Mouse (Mus musculus): ENCODE results near the gene Wfdc6a. TPM values are rescaled to one million over a fixed set of nuclear protein-coding genes. Genes with fewer than 3 reads are reported as not detected.

Gene Wfdc6a
- total RNA-seq, 2 experiments from 2014 or later: not detected

DNA sequence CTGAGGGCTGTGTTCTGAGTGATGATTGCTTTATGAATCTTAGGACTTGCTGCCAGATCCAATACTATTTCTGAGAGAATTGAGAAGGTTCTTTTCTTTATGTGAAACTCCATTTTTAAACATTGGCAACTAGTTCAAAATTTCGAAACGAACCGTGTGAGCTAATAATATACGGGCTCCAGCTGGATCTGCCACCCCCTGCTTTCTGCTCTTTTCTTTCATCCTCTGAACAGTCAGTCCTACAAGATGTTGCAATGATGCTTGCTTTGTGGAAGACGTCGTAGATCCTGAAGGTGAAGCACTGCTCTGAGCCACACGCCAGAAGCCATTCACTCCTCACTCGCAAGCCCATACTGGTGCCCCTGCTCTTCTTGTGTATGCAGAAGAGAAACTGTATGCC lies 26.8 kb downstream of the Wfdc6a start:
- no peak for ATAC-seq (replicated peaks; ENCODE audit: low FRiP score, poor library complexity, severe bottlenecking)

DNA sequence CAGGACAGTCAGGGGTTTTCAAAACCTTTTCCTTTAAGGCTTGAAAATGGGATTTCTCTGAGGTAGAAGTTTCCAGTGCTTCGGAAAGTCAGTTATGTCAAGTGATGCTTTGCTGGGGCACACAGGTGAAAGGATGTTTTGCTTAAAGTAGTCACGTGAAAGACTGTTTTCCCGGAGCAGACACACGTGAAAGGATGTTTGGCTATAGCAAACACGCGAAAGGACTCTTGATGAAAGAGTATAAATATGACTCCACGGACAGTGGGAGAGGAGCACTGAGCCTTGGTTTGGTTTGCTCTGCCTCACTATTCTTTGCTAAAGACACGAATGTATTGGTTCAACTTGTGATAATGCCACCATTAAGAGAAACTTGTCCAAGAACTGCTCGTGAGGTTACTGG lies 33.7 kb downstream of the Wfdc6a start:
- ATAC-seq (replicated peaks; ENCODE audit: low FRiP score, poor library complexity, severe bottlenecking): no peak

DNA sequence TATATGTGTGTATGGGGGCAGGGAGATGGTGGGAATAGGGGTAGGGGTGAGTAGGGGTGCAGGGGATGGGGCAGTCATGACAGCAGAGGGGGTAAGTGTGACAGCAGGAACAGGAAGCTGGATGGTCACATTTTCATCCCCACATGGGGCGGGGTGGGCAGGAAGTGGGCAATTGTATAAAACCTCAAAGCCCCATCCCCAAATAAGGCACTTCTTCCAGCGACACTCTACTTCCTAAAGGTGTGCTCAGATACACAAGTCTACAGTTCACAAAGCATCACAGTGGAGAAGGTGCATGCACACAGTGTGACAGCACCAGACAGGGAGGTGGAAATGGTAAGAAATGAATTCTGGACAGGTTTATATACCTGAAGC lies 34.4 kb downstream of the Wfdc6a start:
- no peak for ATAC-seq (replicated peaks; ENCODE audit: low FRiP score, poor library complexity, severe bottlenecking)

DNA sequence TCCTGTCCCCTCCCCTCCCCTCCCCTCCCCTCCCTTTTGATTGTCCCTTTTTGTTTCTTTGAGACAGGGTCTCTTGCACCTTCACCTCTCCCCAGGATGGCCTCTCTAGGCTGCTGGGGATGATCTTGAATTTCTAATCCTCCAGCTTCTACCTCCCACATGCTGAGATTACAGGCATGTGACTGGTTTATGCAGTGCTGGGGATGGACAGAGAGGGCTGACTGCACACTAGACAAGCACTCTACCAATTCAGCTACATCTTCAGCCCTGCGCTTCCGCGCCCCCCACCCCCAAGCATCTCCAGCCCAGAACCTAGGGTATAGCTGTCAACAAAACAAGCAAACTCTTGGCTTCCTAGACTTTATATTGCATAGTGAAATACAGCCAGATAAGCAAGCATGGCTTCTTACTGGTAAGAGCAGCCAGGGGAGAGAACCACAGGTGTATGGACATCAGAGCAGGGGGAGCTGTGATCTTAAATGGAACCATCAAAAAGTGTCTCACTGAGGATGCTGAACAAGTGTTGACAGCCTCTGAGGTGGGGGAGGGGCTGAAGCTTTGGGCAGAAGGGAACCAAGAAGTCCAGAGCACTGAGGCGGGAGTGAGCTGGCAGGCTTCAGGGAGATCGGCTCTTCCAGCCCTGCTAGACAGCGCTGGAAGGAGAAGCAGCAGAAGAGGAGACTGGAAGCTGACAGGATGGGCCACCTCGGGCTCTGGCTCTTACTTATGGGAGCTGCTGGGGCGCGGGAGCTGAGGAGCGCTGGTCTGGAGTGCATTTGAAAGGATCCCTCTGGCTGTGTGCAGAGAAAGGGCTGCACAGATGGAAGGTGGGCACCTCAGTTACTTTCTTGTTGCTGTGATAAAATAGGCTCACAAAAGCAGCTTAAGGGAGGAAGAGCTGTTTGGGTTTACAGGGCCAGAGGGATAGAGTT lies 35.0 kb downstream of the Wfdc6a start:
- no peak for ATAC-seq (replicated peaks; ENCODE audit: low FRiP score, poor library complexity, severe bottlenecking)

DNA sequence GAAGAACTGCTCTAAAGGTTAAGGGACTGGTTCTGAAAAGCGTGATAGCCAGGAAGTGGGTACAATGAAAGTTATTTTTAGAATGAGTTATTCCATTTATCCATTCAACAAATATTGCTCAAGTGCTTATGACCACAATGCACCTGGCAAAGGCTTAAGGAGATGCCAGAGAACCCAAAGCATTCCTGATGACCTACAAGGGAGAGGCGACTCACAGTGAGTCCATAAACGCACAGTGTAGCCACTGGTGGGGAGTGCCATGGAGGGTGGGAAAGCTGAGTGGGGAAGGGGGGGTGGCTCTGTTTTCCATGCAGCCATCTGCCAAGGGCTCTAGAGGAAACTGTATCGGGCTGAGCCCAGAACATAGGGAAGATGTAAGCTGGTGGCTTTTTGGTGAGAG lies 35.9 kb downstream of the Wfdc6a start:
- no peak for ATAC-seq (replicated peaks; ENCODE audit: low FRiP score, poor library complexity, severe bottlenecking)

DNA sequence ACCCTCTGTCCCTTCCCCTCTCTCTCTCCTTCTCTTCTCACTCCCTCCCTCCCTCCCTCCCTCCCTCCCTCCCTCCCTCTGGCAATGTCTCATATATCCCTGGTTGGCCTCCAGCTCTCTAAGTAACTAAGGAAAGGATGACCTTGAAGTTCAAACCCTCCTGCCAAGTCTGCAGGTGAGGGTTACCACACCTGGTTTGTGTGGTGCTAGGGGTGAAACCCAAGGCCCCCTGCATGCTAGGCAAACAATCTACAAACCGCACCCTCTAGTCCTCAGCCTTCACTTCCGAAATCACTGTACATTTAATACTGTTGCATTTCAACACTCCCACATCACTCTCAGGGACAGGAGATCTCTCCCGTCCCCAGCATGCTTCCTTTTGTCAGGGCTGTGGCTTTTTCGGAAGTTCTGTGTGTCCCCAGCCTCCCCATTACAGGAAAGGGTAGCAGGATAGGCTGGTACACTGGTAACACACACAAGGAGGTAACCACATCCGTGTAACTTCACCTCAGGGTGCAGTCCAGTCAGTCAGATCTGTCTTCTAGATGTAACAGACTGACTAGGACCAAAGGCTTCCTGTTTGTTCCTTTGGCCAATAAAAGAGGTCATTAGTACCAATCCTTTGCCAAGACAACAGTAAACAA lies 40.7 kb downstream of the Wfdc6a start:
- no peak for ATAC-seq (replicated peaks; ENCODE audit: low FRiP score, poor library complexity, severe bottlenecking)

DNA sequence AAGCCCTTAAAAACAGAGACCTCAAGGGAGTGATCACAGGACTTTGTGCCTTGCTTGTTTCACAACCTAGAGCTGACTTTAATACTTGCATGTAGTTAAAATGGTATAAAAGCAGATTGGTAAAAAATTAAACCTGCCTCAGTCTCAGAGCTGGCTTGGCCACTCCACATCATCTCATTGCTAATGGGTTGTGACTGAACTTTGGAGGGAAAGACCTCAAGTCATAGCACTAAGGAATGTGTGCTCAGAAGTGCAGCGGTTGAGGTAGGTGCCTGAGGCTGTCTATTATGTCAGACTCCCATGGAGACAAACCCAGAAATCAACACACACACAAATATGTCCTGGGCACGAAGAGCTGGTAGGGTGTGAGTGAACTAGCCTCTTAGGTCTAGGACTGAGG lies 41.5 kb downstream of the Wfdc6a start:
- ATAC-seq (replicated peaks; ENCODE audit: low FRiP score, poor library complexity, severe bottlenecking): no peak

DNA sequence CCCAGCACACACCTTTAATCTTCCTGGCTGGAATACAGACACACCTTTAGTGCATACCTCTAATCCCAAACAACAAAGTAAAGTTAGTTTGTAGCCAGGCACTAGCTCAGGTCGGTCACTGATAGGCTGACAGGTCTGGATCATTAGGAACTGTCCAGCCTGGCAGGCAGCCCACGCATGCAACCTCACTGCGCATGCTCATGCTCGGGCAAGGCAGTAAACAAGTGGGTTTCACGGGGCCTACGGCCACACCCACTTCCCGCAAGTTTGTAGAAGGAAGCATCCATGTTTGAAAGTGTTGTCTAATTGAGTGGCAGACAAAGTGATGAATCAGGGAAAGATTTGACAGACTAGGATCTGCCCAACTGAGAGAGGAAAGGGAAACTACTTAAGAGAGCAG lies 42.6 kb downstream of the Wfdc6a start:
- ATAC-seq (replicated peaks; ENCODE audit: low FRiP score, poor library complexity, severe bottlenecking): no peak

DNA sequence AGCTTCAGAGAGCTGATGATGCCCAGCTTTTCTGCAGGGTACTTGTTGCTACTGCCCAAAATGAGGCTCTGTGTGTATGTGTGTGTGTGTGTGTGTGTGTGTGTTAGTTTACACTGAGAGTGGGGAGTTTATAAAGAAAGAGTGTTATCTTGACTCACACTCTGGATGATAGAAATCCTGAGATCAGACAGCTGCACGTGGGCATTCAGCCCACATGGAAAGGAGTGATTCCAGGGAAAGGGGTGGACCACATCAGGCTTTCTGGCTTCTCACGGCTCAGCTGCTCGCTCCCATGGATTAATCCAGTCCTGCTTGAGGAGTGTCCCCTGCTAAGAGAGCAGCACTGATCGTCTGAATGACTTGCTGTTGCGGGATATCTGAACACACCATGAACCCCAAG lies 43.1 kb downstream of the Wfdc6a start:
- no peak for ATAC-seq (replicated peaks; ENCODE audit: low FRiP score, poor library complexity, severe bottlenecking)

DNA sequence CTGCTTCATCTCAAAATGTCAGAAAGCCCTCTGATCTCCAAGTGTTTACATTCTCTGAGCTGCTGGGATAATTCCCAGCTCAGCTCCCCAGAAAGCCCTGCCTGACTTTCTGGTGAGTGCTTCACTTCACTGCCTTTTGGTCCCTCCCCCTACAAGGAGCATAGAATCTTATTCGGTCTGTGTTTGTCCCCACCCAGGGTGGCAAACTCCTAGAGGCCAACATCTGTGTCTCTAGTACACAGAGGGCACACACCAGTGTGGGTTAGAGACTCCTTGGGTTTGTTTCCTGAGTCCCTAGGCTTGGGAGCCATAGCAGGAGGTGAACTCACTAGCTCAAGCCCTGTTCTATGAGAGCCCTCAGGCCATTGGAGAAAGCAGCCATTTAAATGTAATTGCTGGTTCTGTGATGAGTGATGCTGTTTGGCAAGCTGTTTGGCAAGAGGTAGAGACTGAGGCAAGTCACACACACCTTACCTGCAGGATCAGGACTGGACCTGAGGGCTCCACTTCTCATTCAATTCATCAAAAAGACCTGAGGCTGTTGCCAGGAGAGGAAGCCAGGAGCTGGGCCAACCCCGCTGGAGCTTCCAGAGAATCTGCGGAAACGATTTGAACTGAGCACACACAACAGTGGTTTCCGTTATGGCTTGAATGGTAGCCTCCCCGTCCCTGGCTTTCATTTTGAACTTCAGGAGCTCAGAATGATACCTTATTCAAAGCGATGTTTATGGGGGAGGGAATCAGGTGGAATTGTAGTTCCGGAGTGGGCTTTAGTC lies 44.4 kb downstream of the Wfdc6a start:
- ATAC-seq (replicated peaks; ENCODE audit: low FRiP score, poor library complexity, severe bottlenecking): no peak

DNA sequence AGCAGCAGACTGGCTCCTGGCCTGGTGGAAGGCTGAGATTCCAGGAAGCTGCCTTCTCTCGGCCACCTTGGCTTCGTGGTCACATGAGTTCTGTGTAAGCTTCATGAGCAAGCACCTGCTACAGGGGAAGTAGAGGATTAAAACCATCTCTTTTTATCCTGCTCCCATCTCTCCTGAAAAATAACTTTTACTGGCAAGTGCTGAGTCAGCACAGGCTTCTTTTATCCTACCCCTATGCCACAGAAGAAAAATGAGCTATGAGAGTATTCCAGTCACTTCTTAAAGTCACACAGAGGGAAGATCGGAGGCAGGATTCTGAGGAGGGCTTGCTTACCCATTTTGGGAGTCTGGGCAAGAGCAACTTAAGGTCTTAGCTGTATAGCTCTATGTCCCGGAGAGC lies 48.2 kb downstream of the Wfdc6a start:
- no peak for ATAC-seq (replicated peaks; ENCODE audit: low FRiP score, poor library complexity, severe bottlenecking)

DNA sequence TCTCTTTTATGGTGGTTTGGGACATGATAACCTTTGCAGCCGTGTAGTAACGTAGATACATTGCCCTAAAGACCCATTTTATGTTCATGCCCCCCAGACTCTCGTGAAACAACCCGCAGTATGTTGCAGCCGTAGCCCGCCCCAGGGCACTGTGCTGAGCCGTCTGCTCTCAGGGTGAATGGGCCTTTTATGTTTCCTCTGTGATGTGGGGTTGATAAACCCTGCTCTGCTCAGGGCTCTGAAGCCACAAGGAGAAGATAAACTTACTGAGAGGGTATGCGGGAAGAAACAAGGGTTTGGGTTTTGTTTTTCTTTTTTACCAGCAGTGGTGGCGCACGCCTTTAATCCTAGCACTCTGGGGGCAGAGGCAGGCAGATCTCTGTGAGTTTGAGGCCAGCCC lies 50.9 kb downstream of the Wfdc6a start:
- ATAC-seq (replicated peaks; ENCODE audit: low FRiP score, poor library complexity, severe bottlenecking): no peak

DNA sequence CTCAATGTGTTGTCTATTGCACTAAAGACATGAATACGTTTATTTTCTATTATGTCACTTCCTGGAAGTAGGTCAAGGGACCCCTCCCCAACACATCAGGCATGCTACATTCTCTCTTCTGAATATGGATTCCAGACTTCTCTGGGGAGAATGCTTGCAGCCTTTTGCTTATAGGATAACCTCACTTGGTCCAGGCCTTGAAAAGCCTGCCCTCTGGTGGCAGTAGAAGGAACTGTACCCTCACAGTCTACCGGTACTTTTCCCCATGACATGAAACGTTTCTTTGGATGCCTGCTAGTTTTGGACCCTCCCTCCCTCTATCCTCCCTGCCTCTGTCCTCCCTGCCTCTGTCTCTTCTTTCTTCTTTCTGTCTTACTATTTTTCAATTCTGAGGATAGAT lies 54.1 kb downstream of the Wfdc6a start:
- ATAC-seq (replicated peaks; ENCODE audit: low FRiP score, poor library complexity, severe bottlenecking): peak; percentile 56

Other genes starting within 250 kb of the Wfdc6a start
Only the 30 nearest of the 32 such genes appear.
- 78.0 and 99.7 TPM in 2 replicates for gene Slpi, start 196.4 kb downstream of the Wfdc6a start, total RNA-seq (2015; ENCODE audit: low replicate concordance)
- gene Slpi, start 196.4 kb downstream of the Wfdc6a start, total RNA-seq (2017; ENCODE audit: low replicate concordance): 6.9 and 12.7 TPM in 2 replicates
- gene Rbpjl, start 182.3 kb downstream of the Wfdc6a start, total RNA-seq (2015; ENCODE audit: low replicate concordance): not detected in 2 replicates
- gene Rbpjl, start 182.3 kb downstream of the Wfdc6a start, total RNA-seq (2017; ENCODE audit: low replicate concordance): not detected in 2 replicates
- not detected in 2 replicates for gene Matn4, start 180.3 kb downstream of the Wfdc6a start, total RNA-seq (2015; ENCODE audit: low replicate concordance)
- not detected in 2 replicates for gene Matn4, start 180.3 kb downstream of the Wfdc6a start, total RNA-seq (2017; ENCODE audit: low replicate concordance)
- gene Sdc4, start 141.6 kb downstream of the Wfdc6a start, total RNA-seq (2015; ENCODE audit: low replicate concordance): 0.38 and 0.42 TPM in 2 replicates
- gene Sdc4, start 141.6 kb downstream of the Wfdc6a start, total RNA-seq (2017; ENCODE audit: low replicate concordance): 0.09 and 0.98 TPM in 2 replicates
- gene Sys1, start 128.5 kb downstream of the Wfdc6a start, total RNA-seq (2015; ENCODE audit: low replicate concordance): 7.1 and 9.8 TPM in 2 replicates
- gene Sys1, start 128.5 kb downstream of the Wfdc6a start, total RNA-seq (2017; ENCODE audit: low replicate concordance): 3.7 and 17.0 TPM in 2 replicates
- gene Gm20458, start 124.5 kb downstream of the Wfdc6a start, total RNA-seq (2015; ENCODE audit: low replicate concordance): not detected in 2 replicates
- gene Gm20458, start 124.5 kb downstream of the Wfdc6a start, total RNA-seq (2017; ENCODE audit: low replicate concordance): not detected in 2 replicates
- gene Trp53tg5, start 111.7 kb downstream of the Wfdc6a start, total RNA-seq (2015; ENCODE audit: low replicate concordance): not detected in 2 replicates
- not detected in 2 replicates for gene Trp53tg5, start 111.7 kb downstream of the Wfdc6a start, total RNA-seq (2017; ENCODE audit: low replicate concordance)
- gene Dbndd2, start 99.3 kb downstream of the Wfdc6a start, total RNA-seq (2015; ENCODE audit: low replicate concordance): 2.1 TPM in 1 of 2 replicates, not detected in the other
- gene Dbndd2, start 99.3 kb downstream of the Wfdc6a start, total RNA-seq (2017; ENCODE audit: low replicate concordance): 0.84 and 3.9 TPM in 2 replicates
- gene Pigt, start 87.9 kb downstream of the Wfdc6a start, total RNA-seq (2015; ENCODE audit: low replicate concordance): 13.6 and 17.1 TPM in 2 replicates
- gene Pigt, start 87.9 kb downstream of the Wfdc6a start, total RNA-seq (2017; ENCODE audit: low replicate concordance): 7.0 and 8.6 TPM in 2 replicates
- gene Wfdc2, start 23.0 kb downstream of the Wfdc6a start, total RNA-seq (2015; ENCODE audit: low replicate concordance): not detected in 2 replicates
- gene Wfdc2, start 23.0 kb downstream of the Wfdc6a start, total RNA-seq (2017; ENCODE audit: low replicate concordance): not detected in 2 replicates
- not detected in 2 replicates for gene Spint3, start 12.0 kb downstream of the Wfdc6a start, total RNA-seq (2015; ENCODE audit: low replicate concordance)
- not detected in 2 replicates for gene Spint3, start 12.0 kb downstream of the Wfdc6a start, total RNA-seq (2017; ENCODE audit: low replicate concordance)
- gene Eppin, start 8.1 kb upstream of the Wfdc6a start, total RNA-seq (2015; ENCODE audit: low replicate concordance): not detected in 2 replicates
- gene Eppin, start 8.1 kb upstream of the Wfdc6a start, total RNA-seq (2017; ENCODE audit: low replicate concordance): not detected in 2 replicates
- gene Wfdc6b, start 28.1 kb upstream of the Wfdc6a start, total RNA-seq (2015; ENCODE audit: low replicate concordance): not detected in 2 replicates
- gene Wfdc6b, start 28.1 kb upstream of the Wfdc6a start, total RNA-seq (2017; ENCODE audit: low replicate concordance): not detected in 2 replicates
- not detected in 2 replicates for gene Wfdc8, start 28.2 kb upstream of the Wfdc6a start, total RNA-seq (2015; ENCODE audit: low replicate concordance)
- not detected in 2 replicates for gene Wfdc8, start 28.2 kb upstream of the Wfdc6a start, total RNA-seq (2017; ENCODE audit: low replicate concordance)
- not detected in 2 replicates for gene Wfdc16, start 53.3 kb upstream of the Wfdc6a start, total RNA-seq (2015; ENCODE audit: low replicate concordance)
- gene Wfdc16, start 53.3 kb upstream of the Wfdc6a start, total RNA-seq (2017; ENCODE audit: low replicate concordance): not detected in 2 replicates
- gene Wfdc10, start 70.6 kb upstream of the Wfdc6a start, total RNA-seq (2015; ENCODE audit: low replicate concordance): not detected in 2 replicates
- gene Wfdc10, start 70.6 kb upstream of the Wfdc6a start, total RNA-seq (2017; ENCODE audit: low replicate concordance): not detected in 2 replicates
- not detected in 2 replicates for gene Wfdc9, start 71.1 kb upstream of the Wfdc6a start, total RNA-seq (2015; ENCODE audit: low replicate concordance)
- gene Wfdc9, start 71.1 kb upstream of the Wfdc6a start, total RNA-seq (2017; ENCODE audit: low replicate concordance): not detected in 2 replicates
- gene Wfdc11, start 88.6 kb upstream of the Wfdc6a start, total RNA-seq (2015; ENCODE audit: low replicate concordance): not detected in 2 replicates
- gene Wfdc11, start 88.6 kb upstream of the Wfdc6a start, total RNA-seq (2017; ENCODE audit: low replicate concordance): 0.77 TPM in 1 of 2 replicates, not detected in the other
- not detected in 2 replicates for gene Wfdc13, start 99.7 kb upstream of the Wfdc6a start, total RNA-seq (2015; ENCODE audit: low replicate concordance)
- not detected in 2 replicates for gene Wfdc13, start 99.7 kb upstream of the Wfdc6a start, total RNA-seq (2017; ENCODE audit: low replicate concordance)
- not detected in 2 replicates for gene Spint4, start 113.1 kb upstream of the Wfdc6a start, total RNA-seq (2015; ENCODE audit: low replicate concordance)
- not detected in 2 replicates for gene Spint4, start 113.1 kb upstream of the Wfdc6a start, total RNA-seq (2017; ENCODE audit: low replicate concordance)
- gene Spint5, start 129.9 kb upstream of the Wfdc6a start, total RNA-seq (2015; ENCODE audit: low replicate concordance): not detected in 2 replicates
- gene Spint5, start 129.9 kb upstream of the Wfdc6a start, total RNA-seq (2017; ENCODE audit: low replicate concordance): not detected in 2 replicates
- gene Wfdc3, start 160.5 kb upstream of the Wfdc6a start, total RNA-seq (2015; ENCODE audit: low replicate concordance): 16.7 and 19.9 TPM in 2 replicates
- gene Wfdc3, start 160.5 kb upstream of the Wfdc6a start, total RNA-seq (2017; ENCODE audit: low replicate concordance): 10.0 and 12.8 TPM in 2 replicates
- gene Dnttip1, start 160.5 kb upstream of the Wfdc6a start, total RNA-seq (2015; ENCODE audit: low replicate concordance): 79.2 and 130 TPM in 2 replicates
- gene Dnttip1, start 160.5 kb upstream of the Wfdc6a start, total RNA-seq (2017; ENCODE audit: low replicate concordance): 137 and 237 TPM in 2 replicates
- 268 and 318 TPM in 2 replicates for gene Ube2c, start 184.5 kb upstream of the Wfdc6a start, total RNA-seq (2015; ENCODE audit: low replicate concordance)
- gene Ube2c, start 184.5 kb upstream of the Wfdc6a start, total RNA-seq (2017; ENCODE audit: low replicate concordance): 123 and 215 TPM in 2 replicates
- gene Tnnc2, start 194.5 kb upstream of the Wfdc6a start, total RNA-seq (2015; ENCODE audit: low replicate concordance): not detected in 2 replicates
- not detected in 2 replicates for gene Tnnc2, start 194.5 kb upstream of the Wfdc6a start, total RNA-seq (2017; ENCODE audit: low replicate concordance)
- 2.1 and 2.9 TPM in 2 replicates for gene Snx21, start 200.4 kb upstream of the Wfdc6a start, total RNA-seq (2015; ENCODE audit: low replicate concordance)
- 0.43 and 0.98 TPM in 2 replicates for gene Snx21, start 200.4 kb upstream of the Wfdc6a start, total RNA-seq (2017; ENCODE audit: low replicate concordance)
- gene Acot8, start 219.4 kb upstream of the Wfdc6a start, total RNA-seq (2015; ENCODE audit: low replicate concordance): 9.6 and 10.0 TPM in 2 replicates
- 15.8 and 20.8 TPM in 2 replicates for gene Acot8, start 219.4 kb upstream of the Wfdc6a start, total RNA-seq (2017; ENCODE audit: low replicate concordance)
- gene Zswim3, start 219.7 kb upstream of the Wfdc6a start, total RNA-seq (2015; ENCODE audit: low replicate concordance): 0.58 and 1.9 TPM in 2 replicates
- gene Zswim3, start 219.7 kb upstream of the Wfdc6a start, total RNA-seq (2017; ENCODE audit: low replicate concordance): 2.0 and 4.5 TPM in 2 replicates
- gene Zswim1, start 237.2 kb upstream of the Wfdc6a start, total RNA-seq (2015; ENCODE audit: low replicate concordance): 1.5 and 2.1 TPM in 2 replicates
- 0.60 and 1.1 TPM in 2 replicates for gene Zswim1, start 237.2 kb upstream of the Wfdc6a start, total RNA-seq (2017; ENCODE audit: low replicate concordance)
- gene Spata25, start 243.1 kb upstream of the Wfdc6a start, total RNA-seq (2015; ENCODE audit: low replicate concordance): not detected in 2 replicates
- not detected in 2 replicates for gene Spata25, start 243.1 kb upstream of the Wfdc6a start, total RNA-seq (2017; ENCODE audit: low replicate concordance)